Mouse (Mus musculus) small intestine, adult 2 months (tissue): Measurements from ENCODE around the gene Gp1ba.

ENCODE experiments used
- CTCF ChIP-seq: fragments of 200-500 bp; IDR thresholded peaks from 2 replicates; pipeline ENCODE4 v1.5.1; 2012; ENCODE audit warnings: low read depth, mild to moderate bottlenecking, control low read depth, inconsistent platforms, low read length, moderate library complexity, mixed read lengths; ENCODE audit not compliant: insufficient replicate concordance, insufficient read length; ENCODE audit errors: extremely low read depth
- POLR2A ChIP-seq: fragments of 200-500 bp; IDR thresholded peaks from 2 replicates; pipeline ENCODE4 v1.6.1; 2012; ENCODE audit warnings: low read depth, mild to moderate bottlenecking, control low read depth, inconsistent platforms, low read length, moderate library complexity

DNA sequence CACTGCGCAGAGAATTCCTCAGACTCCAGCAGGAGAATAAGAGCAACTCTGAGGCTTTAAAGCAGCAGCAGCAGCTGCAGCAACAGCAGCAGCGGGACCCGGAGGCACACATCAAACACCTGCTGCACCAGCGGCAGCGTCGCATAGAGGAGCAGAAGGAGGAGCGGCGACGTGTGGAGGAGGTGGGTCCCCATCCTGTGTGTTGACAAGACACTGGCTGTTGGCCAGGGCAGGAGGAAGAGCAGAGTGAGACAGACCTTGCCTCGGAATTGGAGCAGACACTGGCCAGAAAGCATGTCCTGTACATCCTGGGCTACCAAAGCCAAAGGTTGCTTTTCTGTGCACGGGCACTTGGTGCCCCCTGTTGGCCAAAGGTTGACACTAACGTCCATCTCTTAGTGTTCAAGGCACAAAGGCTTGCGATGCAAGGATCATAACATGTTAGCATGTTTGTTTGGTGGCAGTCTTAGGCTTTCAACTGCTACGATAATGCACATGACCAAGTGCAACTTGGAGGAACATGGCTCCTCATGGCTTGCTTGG is 33.8 kb upstream of the Gp1ba start:
- TF ChIP-seq CTCF: peak; percentile 85; the same call in 1 of the 2 replicates
- TF ChIP-seq POLR2A: no peak
